Comparison of ENCODE assay signal across 22 mouse cellular contexts in the genomic region with DNA sequence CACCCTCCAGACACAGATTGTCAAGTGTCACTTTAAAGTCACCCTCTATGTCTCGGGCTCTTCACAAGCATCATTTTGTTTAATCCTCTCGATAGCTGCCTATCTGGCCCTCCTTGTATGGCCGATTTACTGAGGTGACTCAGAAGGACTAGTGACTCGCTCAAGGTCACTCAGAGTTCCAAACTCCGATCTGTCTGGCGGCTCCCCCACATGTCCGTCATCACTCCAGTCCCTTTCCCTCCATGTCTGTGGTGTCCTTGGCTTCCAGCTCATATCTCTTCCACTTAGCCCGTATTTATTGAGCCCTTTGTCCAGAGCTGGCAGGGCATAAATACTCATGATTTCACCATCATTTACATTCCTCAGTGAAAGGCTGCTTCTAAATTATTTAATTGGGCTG. TPM values are rescaled to one million over a fixed set of nuclear protein-coding genes. Genes with fewer than 3 reads are reported as not detected.
DNase-seq lines count a peak whose midpoint lies in the region; ATAC-seq lines count a peak whose summit lies in the region.
"Had no signal": no experiment of that assay in that cellular context is flagged by ENCODE, and none has a peak within 500 bp of the region (broad histone marks: within the 10 kb centered on the region; RNA-seq: fewer than 3 reads in every experiment).

No protein-coding gene starts in this region.

- intact Hi-C loops in heart, postnatal 10 days (cut with DNase I), result no loop called here

- no peak overlapping the region for H3K4me2 ChIP-seq in heart, embryonic 11.5 days
- H3K4me2 ChIP-seq: forebrain, embryonic 12.5 days; lung, embryonic 15.5 days; midbrain, embryonic 12.5 days; neural tube, embryonic 13.5 days; stomach, embryonic 15.5 days had no signal

- no peak for ATAC-seq in heart, embryonic 11.5 days (replicated peaks; ENCODE audit: insufficient number of reproducible peaks, low FRiP score, low TSS enrichment)
- ATAC-seq in activated CD4-positive, CD25-positive, alpha-beta regulatory T cell, adult 4 months, result no peak
- ATAC-seq: CD4-positive, CD25-positive, alpha-beta regulatory T cell, adult 4 months had no signal

- H3K9me3 ChIP-seq in heart, embryonic 11.5 days (replicated peaks; ENCODE audit: control insufficient read depth, low read length), result no peaks in the 10 kb centered on the region
- H3K9me3 ChIP-seq: forebrain, embryonic 12.5 days; hindbrain, embryonic 10.5 days; lung, embryonic 15.5 days; midbrain, embryonic 12.5 days; neural tube, embryonic 13.5 days; stomach, embryonic 15.5 days had no signal

- DNase-seq in adrenal gland, adult (ENCODE audit: inconsistent age in 2 of 2, low spot score in 1 of 2), result peak; percentile 80 to 88
- no peak for DNase-seq in adrenal gland, postnatal 4 days (ENCODE audit: low spot score in 2 of 2)
- peak; percentile 65 for DNase-seq in adrenal gland, postnatal 10 days
- peak; percentile 54 to 59 for DNase-seq in heart, postnatal 10 days
- no peak for DNase-seq in lung, postnatal 10 days
- no peak for DNase-seq in gastrocnemius, postnatal 10 days
- DNase-seq: cerebellum, adult 8-10 months; gastrocnemius, postnatal 25 days; kidney, adult 18-20 months; kidney, postnatal 10 days; right cerebral cortex, postnatal 14 days had no signal

- peak overlapping the region; percentile 32 for H3K27ac ChIP-seq in heart, embryonic 11.5 days (ENCODE audit: low read depth, low read length)
- H3K27ac ChIP-seq: forebrain, embryonic 12.5 days; hindbrain, embryonic 10.5 days; layer of hippocampus, adult 2 months; liver, embryonic 14.5 days; lung, embryonic 15.5 days; midbrain, embryonic 12.5 days; neural tube, embryonic 13.5 days; stomach, embryonic 15.5 days had no signal

- H3K4me3 ChIP-seq in heart, embryonic 11.5 days (ENCODE audit: low read depth, low read length), result no peak overlapping the region
- H3K4me3 ChIP-seq: forebrain, embryonic 12.5 days; hindbrain, embryonic 10.5 days; layer of hippocampus, adult 2 months; lung, embryonic 15.5 days; midbrain, embryonic 12.5 days; neural tube, embryonic 13.5 days; stomach, embryonic 15.5 days had no signal

- 36% methylated on average over 8 of the region's 8 CpGs for WGBS in heart, embryonic 11.5 days (ENCODE audit: insufficient replicate concordance)

- H3K4me1 ChIP-seq in heart, embryonic 11.5 days (ENCODE audit: control insufficient read depth, insufficient read depth, low read length), result peaks cover 23% of the 10 kb centered on the region

- H3K36me3 ChIP-seq in heart, embryonic 11.5 days (ENCODE audit: control insufficient read depth, insufficient read depth, low read length), result no peaks in the 10 kb centered on the region
- H3K36me3 ChIP-seq: lung, embryonic 15.5 days; stomach, embryonic 15.5 days had no signal

- H3K9ac ChIP-seq in heart, embryonic 11.5 days (ENCODE audit: low read depth, low read length), result no peak overlapping the region
- H3K9ac ChIP-seq: forebrain, embryonic 12.5 days; liver, embryonic 14.5 days; lung, embryonic 15.5 days; midbrain, embryonic 12.5 days; neural tube, embryonic 13.5 days; stomach, embryonic 15.5 days had no signal

- H3K27me3 ChIP-seq in heart, embryonic 11.5 days (ENCODE audit: control insufficient read depth, insufficient read depth, low read length), result peaks cover 5% of the 10 kb centered on the region; the same call in 1 of the 2 replicates
- H3K27me3 ChIP-seq: lung, embryonic 15.5 days; neural tube, embryonic 13.5 days had no signal

RNA-seq across cellular contexts. Expression of a gene that starts 28.2 kb away (rescaled TPM):
- 10 to 100 TPM; 31.0 to 39.1 TPM for total RNA-seq in adrenal gland, postnatal 4 days (2021)
- 10 to 100 TPM; 39.3 to 41.3 TPM for total RNA-seq in adrenal gland, postnatal 10 days (2021)
- 34.9 and 35.3 TPM in 2 replicates for polyA plus RNA-seq in heart, embryonic 11.5 days (2014; fragmentation: Nextera tagmentation; extraction: Ambion mirVana)
- 100 to 1,000 TPM; 155 to 178 TPM for total RNA-seq in heart, postnatal 10 days (2021)
- 100 to 1,000 TPM; 194 to 198 TPM for total RNA-seq in gastrocnemius, postnatal 10 days (2021)
- polyA plus RNA-seq in activated CD4-positive, CD25-positive, alpha-beta regulatory T cell, adult 4 months (2017; shearing (Covaris generic)), result not detected
- polyA plus RNA-seq: CD4-positive, CD25-positive, alpha-beta regulatory T cell, adult 4 months had no signal

Comparison
In these comparisons a context has a peak if more than half of its experiments do, and no peak if none do; other contexts are left out.
1. DNase-seq: peak in adrenal gland, adult (2 of 2), adrenal gland, postnatal 10 days (single experiment) and heart, postnatal 10 days (2 of 2); none in adrenal gland, postnatal 4 days (0 of 2), lung, postnatal 10 days (single experiment) and gastrocnemius, postnatal 10 days (single experiment).